Mouse (Mus musculus) thymus, postnatal 10 days (tissue): ENCODE data around the gene Ap1ar.

Source experiments
- DNase-seq, 2 experiments: peaks; one replicate each; pipeline ENCODE4 v3.0.0; 2021; ENCODE audit warnings: low spot score in 2 of 2

Gene Ap1ar

GRCm38 (mm10) chr3:127841926-127842325 lies 4.6 kb upstream of the Ap1ar start:
- DNase-seq = no peak

- DNase-seq = no peak
Observed at GRCm38 (mm10) chr3:127837972-127838644, 785 bp upstream of the Ap1ar start.

GRCm38 (mm10) chr3:127836798-127837153 lies 547 bp downstream of the Ap1ar start:
- no peak for DNase-seq

GRCm38 (mm10) chr3:127835594-127835993 lies 1.7 kb downstream of the Ap1ar start:
- DNase-seq = no peak

- DNase-seq = no peak
Observed at GRCm38 (mm10) chr3:127834040-127834439, 3.3 kb downstream of the Ap1ar start.

- no peak for DNase-seq
Observed at GRCm38 (mm10) chr3:127831079-127831478, 6.2 kb downstream of the Ap1ar start.

- DNase-seq = no peak
Observed at GRCm38 (mm10) chr3:127830183-127830582, 7.1 kb downstream of the Ap1ar start.

GRCm38 (mm10) chr3:127827123-127827522 lies 10.2 kb downstream of the Ap1ar start:
- no peak for DNase-seq

GRCm38 (mm10) chr3:127826503-127826902 lies 10.8 kb downstream of the Ap1ar start:
- DNase-seq = no peak

- peak; percentile 33 to 47 for DNase-seq
Observed at GRCm38 (mm10) chr3:127823886-127824863, 13.1 kb downstream of the Ap1ar start.

- DNase-seq = no peak
Observed at GRCm38 (mm10) chr3:127821209-127821608, 16.1 kb downstream of the Ap1ar start.

- DNase-seq = no peak
Observed at GRCm38 (mm10) chr3:127820400-127820799, 16.9 kb downstream of the Ap1ar start.

GRCm38 (mm10) chr3:127818694-127819663 lies 18.3 kb downstream of the Ap1ar start:
- no peak for DNase-seq

GRCm38 (mm10) chr3:127817120-127817683 lies 20.1 kb downstream of the Ap1ar start:
- DNase-seq = no peak

- no peak for DNase-seq
Observed at GRCm38 (mm10) chr3:127809103-127809502, 28.2 kb downstream of the Ap1ar start.

- no peak for DNase-seq
Observed at GRCm38 (mm10) chr3:127807846-127808245, 29.5 kb downstream of the Ap1ar start.

GRCm38 (mm10) chr3:127805991-127806390 lies 31.3 kb downstream of the Ap1ar start:
- no peak for DNase-seq

GRCm38 (mm10) chr3:127805071-127805470 lies 32.3 kb downstream of the Ap1ar start:
- no peak for DNase-seq

GRCm38 (mm10) chr3:127804439-127804838 lies 32.9 kb downstream of the Ap1ar start:
- no peak for DNase-seq

GRCm38 (mm10) chr3:127802814-127803213 lies 34.5 kb downstream of the Ap1ar start:
- no peak for DNase-seq

- no peak for DNase-seq
Observed at GRCm38 (mm10) chr3:127801162-127801561, 36.2 kb downstream of the Ap1ar start.
